Mouse (Mus musculus) B cell, adult (primary cell): ENCODE data around the gene Olfr1200. TPM values are rescaled to one million over a fixed set of nuclear protein-coding genes. Genes with fewer than 3 reads are reported as not detected.

Source experiments
- total RNA-seq: library from RNA; stranded (reverse); gene quantifications from 4 replicates; pipeline ENCODE4 v1.2.4, GENCODE M21; 2023; ENCODE audit not compliant: inconsistent age

Gene Olfr1200
- not detected in 4 replicates for total RNA-seq

GRCm38 (mm10) chr2:88770388-88770787, at the start of gene Olfr1200:
TSS of gene Olfr1200 (minus strand) at chr2:88770488.

DNA sequence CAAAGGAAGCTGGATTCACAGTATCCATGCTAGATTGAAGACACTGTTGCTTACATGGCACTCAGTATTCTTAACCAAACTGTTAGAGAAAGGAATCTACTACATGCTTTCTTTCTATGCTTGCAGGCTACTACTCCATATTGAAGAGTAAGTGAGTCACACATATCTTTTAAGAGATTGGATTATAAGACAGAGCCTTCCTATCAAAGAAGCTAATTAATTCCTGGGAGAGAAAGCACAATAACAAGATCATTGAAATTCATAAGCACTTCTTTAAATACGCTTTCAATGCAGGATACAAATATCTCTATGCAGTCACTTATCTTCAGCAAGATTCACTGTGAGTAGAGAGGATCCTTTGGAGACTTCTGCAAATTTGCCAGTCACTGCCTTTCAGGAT, 43.9 kb upstream of the Olfr1200 start, which contains the start of gene Olfr1202:
Gene Olfr1202 (plus strand): TSS at position 301 of the 400 bp plus-strand sequence.

GRCm38 (mm10) chr2:88792736-88793135, 22.4 kb upstream of the Olfr1200 start, which contains the start of gene Olfr1201:
TSS of gene Olfr1201 (plus strand) at chr2:88793036.

DNA sequence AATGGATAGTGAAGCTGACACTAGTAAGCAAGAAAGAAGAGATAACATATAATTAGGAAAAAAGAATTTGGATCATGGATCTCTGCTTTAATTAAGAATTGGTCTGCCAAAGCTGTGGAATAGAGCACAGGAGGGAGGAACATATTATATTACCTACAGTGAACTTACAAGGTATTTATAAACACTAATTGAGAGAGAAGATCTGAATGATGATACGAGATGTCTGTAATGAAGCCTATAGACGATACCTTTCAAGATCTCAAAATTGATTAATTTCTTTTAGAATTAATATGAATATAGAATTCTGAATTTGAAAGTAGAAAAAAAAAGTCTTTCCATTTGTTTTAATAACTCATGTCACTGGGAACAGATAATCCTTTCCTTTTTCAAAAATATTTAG, 9.9 kb downstream of the Olfr1200 start, which contains the start of gene Olfr1199:
Gene Olfr1199 (minus strand): TSS at position 101 of the 400 bp plus-strand sequence.

GRCm38 (mm10) chr2:88751270-88751669, 19.0 kb downstream of the Olfr1200 start, which contains the start of gene Olfr1198:
TSS of gene Olfr1198 (minus strand) at chr2:88751370.

DNA sequence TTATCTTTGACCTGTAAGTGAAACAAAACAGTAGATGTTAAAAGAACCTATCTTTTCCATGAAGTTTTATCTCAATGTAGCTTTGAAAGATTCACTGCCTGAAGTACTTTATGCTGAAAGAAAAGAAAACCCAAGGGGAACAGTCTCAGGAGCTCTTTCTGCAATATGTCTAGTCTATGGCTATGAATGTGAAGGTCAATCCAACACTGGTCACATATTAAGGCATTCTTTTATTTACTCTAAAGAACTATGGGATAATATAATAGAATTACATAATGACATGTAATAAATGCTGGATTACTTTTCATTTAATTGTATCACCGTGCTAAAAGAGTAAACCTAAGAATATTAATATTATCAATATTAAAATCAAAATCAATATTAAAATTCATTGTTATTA, 38.0 kb downstream of the Olfr1200 start, which contains the start of gene Olfr1197:
Gene Olfr1197 (minus strand): TSS at position 101 of the 400 bp plus-strand sequence.

Other genes starting within 250 kb of the Olfr1200 start
- not detected in 4 replicates for gene Olfr1188, start 213.6 kb downstream of the Olfr1200 start, total RNA-seq
- not detected in 4 replicates for gene Olfr1189, start 184.0 kb downstream of the Olfr1200 start, total RNA-seq
- 0.15 to 0.26 TPM (median 0.16 TPM) in 3 of 4 replicates, not detected in the other for gene Olfr1191-ps1, start 129.9 kb downstream of the Olfr1200 start, total RNA-seq
- gene Olfr1192-ps1, start 122.0 kb downstream of the Olfr1200 start, total RNA-seq = not detected in 4 replicates
- not detected in 4 replicates for gene Olfr1193, start 94.9 kb downstream of the Olfr1200 start, total RNA-seq
- not detected in 4 replicates for gene Olfr1195, start 81.3 kb downstream of the Olfr1200 start, total RNA-seq
- not detected in 4 replicates for gene Olfr1196, start 65.9 kb downstream of the Olfr1200 start, total RNA-seq
- gene Olfr1197, start 38.1 kb downstream of the Olfr1200 start, total RNA-seq = not detected in 4 replicates
- gene Olfr1198, start 19.1 kb downstream of the Olfr1200 start, total RNA-seq = not detected in 4 replicates
- gene Olfr1199, start 10.0 kb downstream of the Olfr1200 start, total RNA-seq = not detected in 4 replicates
- not detected in 4 replicates for gene Olfr1201, start 22.5 kb upstream of the Olfr1200 start, total RNA-seq
- gene Olfr1202, start 44.0 kb upstream of the Olfr1200 start, total RNA-seq = not detected in 4 replicates
- gene Olfr1205, start 59.2 kb upstream of the Olfr1200 start, total RNA-seq = not detected in 4 replicates
- gene Olfr1204, start 78.8 kb upstream of the Olfr1200 start, total RNA-seq = not detected in 4 replicates
- gene Olfr1206, start 92.7 kb upstream of the Olfr1200 start, total RNA-seq = not detected in 4 replicates
- not detected in 4 replicates for gene Olfr1208, start 131.8 kb upstream of the Olfr1200 start, total RNA-seq
- gene Olfr1209, start 144.7 kb upstream of the Olfr1200 start, total RNA-seq = not detected in 4 replicates
- gene Olfr1211, start 167.6 kb upstream of the Olfr1200 start, total RNA-seq = not detected in 4 replicates
- not detected in 4 replicates for gene Olfr1212, start 183.5 kb upstream of the Olfr1200 start, total RNA-seq
- gene Gm13762, start 209.8 kb upstream of the Olfr1200 start, total RNA-seq = not detected in 4 replicates
- gene Olfr1214, start 222.2 kb upstream of the Olfr1200 start, total RNA-seq = not detected in 4 replicates
- not detected in 4 replicates for gene Olfr1215, start 236.5 kb upstream of the Olfr1200 start, total RNA-seq
- not detected in 4 replicates for gene Olfr1216, start 247.9 kb upstream of the Olfr1200 start, total RNA-seq